Mouse (Mus musculus) stomach, postnatal 0 days (tissue): ENCODE data around the gene Shroom3. TPM values are rescaled to one million over a fixed set of nuclear protein-coding genes. Genes with fewer than 3 reads are reported as not detected.

Experiments
- ATAC-seq: fragments of 200-750 bp; cut with Nextera tagmentation; 2 replicates; pipeline ENCODE4 v1.8.0; 2017; ENCODE audit not compliant: low FRiP score, low TSS enrichment
- DNase-seq: peaks from one replicate; pipeline ENCODE4 v3.0.0-alpha.2; 2016; ENCODE audit warnings: low spot score
- H3K27ac ChIP-seq: fragments of 300-500 bp; sonication (generic); replicated peaks from 2 replicates; pipeline ENCODE4 v1.5.1; 2014; ENCODE audit warnings: mild to moderate bottlenecking, control low read depth
- H3K27me3 ChIP-seq: fragments of 300-500 bp; sonication (generic); 2 replicates; pipeline ENCODE4 v1.6.1; 2014; ENCODE audit warnings: low read length; ENCODE audit not compliant: control insufficient read depth, insufficient read depth
- H3K36me3 ChIP-seq: fragments of 300-500 bp; sonication (generic); 2 replicates; pipeline ENCODE4 v1.6.1; 2014; ENCODE audit warnings: low read length, mixed read lengths; ENCODE audit not compliant: control insufficient read depth, insufficient read depth
- H3K4me1 ChIP-seq: fragments of 300-500 bp; sonication (generic); replicated peaks from 2 replicates; pipeline ENCODE4 v1.6.1; 2014; ENCODE audit warnings: antibody characterized with exemption; ENCODE audit not compliant: control insufficient read depth, insufficient read depth
- H3K4me2 ChIP-seq: fragments of 300-500 bp; sonication (generic); replicated peaks from 2 replicates; pipeline ENCODE4 v1.6.1; 2014; ENCODE audit warnings: low read depth, mild to moderate bottlenecking, control low read depth, moderate library complexity
- H3K4me3 ChIP-seq: fragments of 300-500 bp; sonication (generic); 2 replicates; pipeline ENCODE4 v1.5.1; 2014; ENCODE audit warnings: low read depth, low read length, control low read depth
- H3K9ac ChIP-seq: fragments of 300-500 bp; sonication (generic); 2 replicates; pipeline ENCODE4 v1.6.1; 2014; ENCODE audit warnings: mild to moderate bottlenecking, low read length, control low read depth, mixed read lengths
- H3K9me3 ChIP-seq: fragments of 300-500 bp; sonication (generic); 2 replicates; pipeline ENCODE4 v1.6.1; 2016; ENCODE audit warnings: low read length; ENCODE audit not compliant: control insufficient read depth
- CTCF ChIP-seq: IDR thresholded peaks from 2 replicates; pipeline ENCODE4 v1.5.1; 2016; ENCODE audit warnings: antibody characterized with exemption, low read depth, mild to moderate bottlenecking, moderate library complexity
- EP300 ChIP-seq: optimal IDR thresholded peaks from 2 replicates; pipeline ENCODE3; 2016; ENCODE audit warnings: antibody characterized with exemption
- WGBS: fragments of 180-500 bp; shearing (Covaris S2); extraction: QIAGEN DNeasy Blood & Tissue Kit; methylation state at CpG from one replicate; pipeline ENCODE4 v1.1.7; 2014; 5-methylcytosine and 5-hydroxymethylcytosine counted together
- polyA plus RNA-seq: library from polyadenylated mRNA; unstranded; fragments of >200 nt; fragmentation: Nextera tagmentation; extraction: Ambion mirVana; gene quantifications from 2 replicates; pipeline ENCODE4 v1.2.1, GENCODE M21; 2015

Gene Shroom3
- polyA plus RNA-seq, 1 experiment from 2014 or later, result 11.4 TPM

GRCm38 (mm10) chr5:92745390-92746253 lies 62.4 kb downstream of the Shroom3 start:
- WGBS, result 53% methylated on average over 8 of the region's 8 CpGs
- peak overlapping the region; percentile 69 for H3K27ac ChIP-seq
- TF ChIP-seq EP300, result no peak
- 0 out of 2 replicates have a peak, but pooled peaks have one; percentile 7 for TF ChIP-seq CTCF
- H3K36me3 ChIP-seq, result no peaks in the 10 kb centered on the region
- H3K27me3 ChIP-seq, result no peaks in the 10 kb centered on the region
- ATAC-seq (peak; percentile 98), DNase-seq (peak; percentile 65)
- H3K4me1 ChIP-seq, result no peaks in the 10 kb centered on the region
- H3K9ac ChIP-seq, result no peak overlapping the region
- no peak overlapping the region for H3K4me3 ChIP-seq
- H3K4me2 ChIP-seq, result no peak overlapping the region
- H3K9me3 ChIP-seq, result 0 out of 2 replicates have a peak, but pooled peaks cover 2% of the 10 kb centered on the region

GRCm38 (mm10) chr5:92751488-92751887 lies 68.3 kb downstream of the Shroom3 start:
- 86% methylated on average over 4 of the region's 4 CpGs for WGBS
- no peak for ATAC-seq
- TF ChIP-seq CTCF (no peak), EP300 (no peak)
- Histone ChIP-seq H3K9me3 (no peaks in the 10 kb centered on the region), H3K4me3 (no peak overlapping the region), H3K27ac (no peak overlapping the region), H3K4me1 (no peaks in the 10 kb centered on the region), H3K27me3 (no peaks in the 10 kb centered on the region), H3K36me3 (no peaks in the 10 kb centered on the region), H3K4me2 (no peak overlapping the region), H3K9ac (no peak overlapping the region)
- no peak for DNase-seq

GRCm38 (mm10) chr5:92755241-92755775 lies 72.1 kb downstream of the Shroom3 start:
- Histone ChIP-seq H3K9me3 (no peaks in the 10 kb centered on the region), H3K27me3 (no peaks in the 10 kb centered on the region), H3K9ac (no peak overlapping the region), H3K36me3 (no peaks in the 10 kb centered on the region), H3K4me3 (no peak overlapping the region), H3K27ac (no peak overlapping the region), H3K4me1 (no peaks in the 10 kb centered on the region), H3K4me2 (no peak overlapping the region)
- ATAC-seq, result no peak
- 70% methylated on average over 7 of the region's 7 CpGs for WGBS
- no peak for DNase-seq
- TF ChIP-seq EP300, result no peak
- no peak for TF ChIP-seq CTCF

- H3K4me3 ChIP-seq, result no peak overlapping the region
- H3K4me2 ChIP-seq, result no peak overlapping the region
- H3K36me3 ChIP-seq, result no peaks in the 10 kb centered on the region
- H3K27ac ChIP-seq, result no peak overlapping the region
- ATAC-seq (no peak), DNase-seq (no peak)
- H3K4me1 ChIP-seq, result no peaks in the 10 kb centered on the region
- H3K9ac ChIP-seq, result no peak overlapping the region
- no peaks in the 10 kb centered on the region for H3K27me3 ChIP-seq
- 75% methylated on average over 6 of the region's 6 CpGs for WGBS
- TF ChIP-seq CTCF (no peak), EP300 (no peak)
- no peaks in the 10 kb centered on the region for H3K9me3 ChIP-seq
Measured at GRCm38 (mm10) chr5:92759156-92759745, 76.0 kb downstream of the Shroom3 start.

GRCm38 (mm10) chr5:92760542-92760941 lies 77.3 kb downstream of the Shroom3 start:
- Histone ChIP-seq H3K4me1 (no peaks in the 10 kb centered on the region), H3K36me3 (no peaks in the 10 kb centered on the region), H3K27ac (no peak overlapping the region), H3K4me3 (no peak overlapping the region), H3K4me2 (no peak overlapping the region), H3K9ac (no peak overlapping the region), H3K27me3 (no peaks in the 10 kb centered on the region), H3K9me3 (no peaks in the 10 kb centered on the region)
- no peak for ATAC-seq
- no peak for DNase-seq
- 83% methylated on average over 7 of the region's 7 CpGs for WGBS
- TF ChIP-seq CTCF (no peak), EP300 (no peak)
